Mouse (Mus musculus) left cerebral cortex, postnatal 10 days (tissue): ENCODE data around the gene Gm47959. TPM values are rescaled to one million over a fixed set of nuclear protein-coding genes. Genes with fewer than 3 reads are reported as not detected.

Experiments used
- DNase-seq, 2 experiments: peaks; one replicate each; pipeline ENCODE4 v3.0.0; 2021 to 2022; ENCODE audit warnings: low spot score in 2 of 2, mixed read lengths in 1 of 2; ENCODE audit errors: extremely low spot score in 1 of 2
- intact Hi-C: fragments of 180-260 bp; cut with DNase I; formaldehyde crosslinking; loops from one replicate; pipeline ENCODE4 v1.15.1; 2025
- total RNA-seq, 2 experiments: library from RNA; stranded (reverse); gene quantifications; 2 replicates each; pipeline ENCODE4 v1.2.3; 2021

The Gm47959 gene
- total RNA-seq, 2 experiments from 2014 or later, result not detected

DNA sequence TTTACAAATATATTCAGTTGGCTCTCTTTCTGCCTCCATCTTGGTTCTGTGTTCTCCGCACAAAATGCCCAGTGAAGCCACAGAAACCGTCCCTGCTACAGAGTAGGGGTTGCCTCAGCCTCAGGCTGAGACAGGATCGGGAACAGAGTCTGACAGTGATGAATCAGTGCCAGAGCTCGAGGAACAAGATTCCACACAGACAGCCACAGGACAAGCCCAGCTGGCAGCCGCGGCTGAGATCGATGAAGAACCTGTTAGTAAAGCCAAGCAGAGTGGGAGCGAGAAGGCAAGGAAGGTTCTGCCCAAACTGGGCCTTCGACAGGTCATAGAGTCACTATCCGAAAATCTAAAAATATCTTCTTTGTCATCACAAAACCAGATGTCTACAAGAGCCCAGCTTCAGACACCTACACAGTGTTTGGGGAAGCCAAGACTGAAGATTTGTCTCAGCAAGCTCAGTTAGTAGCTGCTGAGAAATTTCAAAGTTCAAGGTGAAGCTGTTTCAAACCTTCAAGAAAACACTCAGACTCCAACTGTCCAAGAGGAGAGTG is 15.1 kb downstream of the Gm47959 start:
- no peak for DNase-seq
- intact Hi-C loops, result no loop called here

DNA sequence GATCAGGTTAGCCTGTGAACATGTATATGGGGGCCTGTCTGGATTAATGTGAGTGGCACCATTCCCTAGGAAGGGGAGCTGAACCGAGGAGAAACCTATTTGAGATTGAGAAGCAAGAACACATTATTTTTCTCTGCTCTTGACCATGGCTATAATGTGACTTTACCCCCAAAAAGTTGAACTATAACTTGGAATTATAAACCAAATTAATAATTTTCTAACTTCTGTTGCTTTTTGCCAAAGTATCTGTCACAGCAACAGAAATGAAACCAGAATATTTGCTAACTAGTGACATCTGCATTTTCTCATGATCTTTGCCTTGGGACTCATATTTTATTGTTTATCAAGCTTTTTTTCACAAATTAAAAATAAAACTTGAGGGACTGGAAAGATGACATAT is 16.2 kb downstream of the Gm47959 start:
- intact Hi-C loops, result no loop called here

DNA sequence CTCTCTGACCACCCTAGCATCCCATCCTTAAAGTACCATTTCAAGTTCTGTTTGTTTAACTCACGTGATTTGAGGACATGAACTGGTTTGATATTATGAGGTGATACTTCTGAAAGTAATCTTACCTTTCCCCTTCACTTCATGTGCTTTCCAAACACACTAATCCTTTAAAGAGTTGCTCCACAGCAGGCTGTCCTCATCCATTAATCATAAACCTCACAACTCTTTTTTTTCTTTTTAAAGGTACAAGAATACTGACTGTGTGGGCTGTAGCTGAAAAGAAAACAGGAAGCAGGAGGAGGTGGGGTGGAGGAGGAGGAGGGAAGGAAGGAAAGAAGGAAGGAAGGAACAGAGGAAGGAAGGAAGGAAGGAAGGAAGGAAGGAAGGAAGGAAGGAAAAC is 31.6 kb downstream of the Gm47959 start:
- DNase-seq, result no peak
- intact Hi-C loops, result no loop called here

More for the DNA sequence above, 16.2 kb downstream of the Gm47959 start:
- no peak for DNase-seq

DNA sequence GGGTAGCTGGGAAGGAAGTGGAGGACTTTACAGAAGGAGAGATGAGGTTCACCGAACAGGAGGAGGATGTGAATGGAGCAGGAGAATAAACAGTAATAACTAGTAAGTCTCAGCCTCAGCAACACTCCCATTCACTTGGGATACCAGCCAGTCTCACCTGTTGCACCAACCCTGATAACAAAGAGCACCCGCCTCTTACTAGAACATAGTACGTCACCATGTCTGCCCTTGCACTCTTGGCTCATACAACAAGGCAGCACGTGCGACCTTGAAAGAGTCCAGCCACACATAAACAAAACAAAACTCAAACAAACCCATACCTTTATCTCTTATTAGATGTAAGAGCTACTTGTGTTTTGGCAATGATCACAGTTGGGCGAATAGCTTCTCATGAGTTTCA is 32.2 kb downstream of the Gm47959 start:
- intact Hi-C loops, result no loop called here
- no peak for DNase-seq

DNA sequence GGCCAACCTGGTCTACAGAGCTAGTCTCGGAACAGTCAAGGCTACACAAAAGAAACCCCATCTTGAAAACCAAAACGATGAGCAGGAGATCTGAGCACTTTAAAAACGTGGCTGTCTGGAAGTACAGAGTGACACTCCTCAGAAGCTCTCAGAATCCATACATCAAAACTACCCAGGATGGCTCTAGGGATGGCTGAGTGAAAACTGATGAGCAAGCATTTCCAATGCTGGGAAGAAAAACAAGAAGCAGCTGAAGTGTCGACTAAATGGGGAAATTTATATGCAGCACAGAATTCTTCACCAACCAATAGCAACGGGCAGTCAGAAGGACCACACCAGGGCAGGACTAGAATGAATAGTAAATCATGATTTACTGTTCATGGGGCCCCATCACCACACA is 34.2 kb downstream of the Gm47959 start:
- intact Hi-C loops, result no loop called here
- no peak for DNase-seq

DNA sequence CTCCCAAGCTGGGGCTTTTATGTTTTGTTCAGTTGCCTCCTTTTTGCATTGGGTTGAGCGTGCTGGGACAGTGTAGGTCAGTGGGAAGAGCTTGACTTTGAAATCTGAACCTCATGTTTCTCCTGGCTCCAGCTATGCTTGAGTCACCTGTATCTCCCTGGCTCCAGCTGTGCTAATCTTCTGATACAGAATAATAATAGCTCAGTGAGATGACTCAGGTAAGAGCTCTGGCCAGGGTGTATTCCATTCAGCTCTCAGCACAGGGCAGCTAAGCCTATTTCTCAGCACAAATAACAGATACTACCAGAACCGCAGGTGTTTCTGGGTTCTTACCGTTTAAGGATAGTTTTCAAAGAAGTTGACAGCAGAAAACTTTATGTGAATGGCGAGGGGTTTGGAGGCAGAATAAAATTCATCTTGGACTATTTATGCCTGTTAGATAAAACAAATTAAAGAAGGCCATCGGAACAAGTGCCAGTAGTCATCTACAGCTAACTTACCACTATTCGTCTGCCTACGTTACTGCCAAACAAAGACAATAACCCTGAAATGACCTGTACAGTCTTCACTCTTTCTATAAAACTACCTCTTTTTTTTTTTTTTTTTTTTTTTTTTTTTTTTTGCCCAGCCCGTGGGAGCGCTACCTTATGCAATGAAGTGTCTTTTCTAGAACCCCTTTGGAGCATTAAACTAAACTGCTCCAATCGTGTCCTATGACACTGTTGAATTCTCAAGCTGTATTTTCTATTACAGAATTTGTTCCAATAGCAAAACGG is 36.7 kb downstream of the Gm47959 start:
- intact Hi-C loops, result no loop called here
- no peak for DNase-seq

DNA sequence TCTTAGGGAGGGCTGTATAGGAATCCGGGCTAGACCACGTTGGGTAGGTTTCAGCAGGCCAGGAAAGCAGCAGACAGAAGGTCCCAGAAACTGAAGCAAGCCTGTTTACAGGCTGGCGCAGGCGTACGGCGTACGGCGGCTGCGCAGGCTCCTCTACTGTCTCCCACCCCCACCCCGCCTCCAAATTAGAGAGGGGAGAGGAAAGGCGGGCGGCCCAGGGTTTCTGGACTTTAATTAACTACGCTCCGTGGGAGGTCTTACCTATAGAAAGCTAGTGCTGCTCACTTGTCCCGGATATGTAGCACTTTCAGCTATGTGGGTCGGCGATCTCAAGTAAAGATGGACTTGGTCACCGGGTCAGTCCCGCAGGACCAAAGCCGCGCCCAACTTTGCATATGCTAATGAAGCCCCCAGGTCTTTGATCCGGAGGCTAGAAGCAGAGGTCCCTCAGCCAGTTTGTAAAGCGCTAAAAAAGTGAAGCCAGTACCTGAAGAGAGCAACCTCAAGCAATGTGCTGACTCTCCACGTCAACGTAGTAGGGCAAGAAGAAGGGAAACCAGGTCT is 37.8 kb downstream of the Gm47959 start, which contains the start of gene Slc19a3:
Slc19a3 (minus strand) TSS at position 340 of the 564 bp plus-strand sequence.
- DNase-seq, result peak; percentile 9 to 46

DNA sequence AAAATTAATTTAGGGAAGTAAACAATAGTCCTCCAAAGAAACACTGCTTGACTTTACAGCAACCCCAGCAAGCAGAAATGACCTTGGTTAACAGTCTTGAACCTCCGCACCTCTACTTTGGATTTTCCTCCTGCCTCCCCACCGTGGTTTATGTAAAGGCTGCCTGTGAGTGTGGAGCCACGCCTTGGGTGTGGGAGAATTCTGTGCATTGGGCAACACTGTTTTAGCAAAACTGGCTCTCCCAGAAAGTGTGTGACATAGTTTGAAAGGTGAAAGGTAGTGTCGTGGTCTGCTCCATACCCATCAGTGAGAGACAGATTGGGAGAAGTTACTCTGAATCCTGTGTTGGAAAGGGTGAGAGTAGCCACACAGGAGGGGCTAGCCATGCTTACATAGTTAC is 38.7 kb downstream of the Gm47959 start:
- intact Hi-C loops, result no loop called here
- no peak for DNase-seq

More for the DNA sequence above, 37.8 kb downstream of the Gm47959 start, which contains the start of gene Slc19a3:
- intact Hi-C loops, result no loop called here

DNA sequence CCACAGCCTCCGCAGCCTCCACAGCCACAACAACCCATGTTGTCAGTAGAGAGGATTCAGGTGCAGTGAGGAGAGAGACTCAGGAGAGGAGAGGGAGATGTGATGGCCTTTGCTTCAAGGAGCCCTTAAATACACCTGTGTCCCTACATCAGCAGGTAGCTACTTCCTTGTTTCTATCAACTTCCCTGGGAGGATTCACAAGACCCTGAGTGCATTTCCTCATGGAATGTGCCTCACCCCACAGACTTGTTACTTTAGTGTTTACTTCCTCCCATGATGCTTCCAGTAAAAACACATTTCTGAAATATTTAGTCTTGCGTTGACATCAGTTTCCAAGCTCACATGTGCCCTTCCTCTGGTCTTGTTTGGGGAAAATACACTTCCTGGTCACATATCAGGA is 42.0 kb downstream of the Gm47959 start, which contains the start of gene Krtap28-10:
Krtap28-10 (minus strand) TSS at position 101 of the 400 bp plus-strand sequence.
- intact Hi-C loops, result no loop called here
- DNase-seq, result no peak

DNA sequence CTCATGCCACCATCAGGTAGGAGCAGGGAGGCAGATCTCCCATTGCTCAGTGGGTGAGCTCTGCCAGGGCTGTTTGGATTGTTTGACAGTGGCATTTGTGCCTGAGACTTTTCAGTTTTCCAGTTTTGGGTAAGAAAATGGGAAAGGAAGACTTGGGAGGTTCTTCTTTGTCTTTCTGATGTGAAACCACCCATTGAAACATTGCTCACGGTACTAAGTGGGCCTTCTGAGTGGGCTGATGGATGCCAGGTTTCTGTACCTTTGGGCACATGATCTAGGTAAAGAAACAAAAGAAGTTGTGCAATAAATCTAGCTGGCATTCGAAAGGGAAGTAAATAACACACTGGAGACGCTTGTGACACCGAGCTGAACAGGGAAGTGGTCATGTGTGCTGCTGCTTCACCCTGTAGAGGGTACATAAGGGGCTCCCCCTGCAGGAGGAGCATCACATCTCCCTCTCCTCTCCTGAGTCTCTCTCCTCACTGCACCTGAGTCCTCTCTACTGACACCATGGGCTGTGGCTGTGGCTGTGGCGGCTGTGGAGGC is 44.6 kb downstream of the Gm47959 start, which contains the start of gene Gm47969:
Gm47969 (plus strand) TSS at position 51 of the 546 bp plus-strand sequence.
- DNase-seq, result no peak
- intact Hi-C loops, result no loop called here

Other genes with a start within 250 kb of the Gm47959 start
- gene Tm4sf20, start 232.1 kb upstream of the Gm47959 start, total RNA-seq, result not detected
- not detected for gene Gm47791, start 229.3 kb upstream of the Gm47959 start, total RNA-seq
- gene Agfg1, start 161.1 kb upstream of the Gm47959 start, total RNA-seq, result 10 to 100 TPM; 82.3 to 86.3 TPM
- gene A030005L19Rik, start 87.2 kb upstream of the Gm47959 start, total RNA-seq, result under 1 TPM; 0.47 to 0.73 TPM
- gene A030014E15Rik, start 75.6 kb upstream of the Gm47959 start, total RNA-seq, result not detected
- gene Gm6217, start 69.1 kb upstream of the Gm47959 start, total RNA-seq, result not detected
- not detected for gene A030003K21Rik, start 57.2 kb upstream of the Gm47959 start, total RNA-seq
- not detected for gene Gm7544, start 44.5 kb upstream of the Gm47959 start, total RNA-seq
- not detected for gene Gm47955, start 40.3 kb upstream of the Gm47959 start, total RNA-seq
- 1 to 10 TPM; 1.4 to 1.7 TPM for gene Slc19a3, start 37.9 kb downstream of the Gm47959 start, total RNA-seq
- gene Krtap28-10, start 41.9 kb downstream of the Gm47959 start, total RNA-seq, result not detected
- gene Gm47969, start 44.4 kb downstream of the Gm47959 start, total RNA-seq, result not detected
- not detected for gene A030005K14Rik, start 58.8 kb downstream of the Gm47959 start, total RNA-seq
- not detected for gene Krtap28-13, start 60.4 kb downstream of the Gm47959 start, total RNA-seq
- not detected for gene Ccl20, start 116.2 kb downstream of the Gm47959 start, total RNA-seq
- gene Daw1, start 159.2 kb downstream of the Gm47959 start, total RNA-seq, result under 1 TPM in 1 of 2 experiments, not detected in 1; 0.41 TPM